Mouse (Mus musculus) CH12F3 (cell line): ENCODE measurements around the gene 2900026A02Rik.

Experiments used
- in situ Hi-C: fragments of 300-500 bp; cut with MboI; formaldehyde crosslinking; loops from 2 replicates; pipeline ENCODE4 v1.14.3; 2020; ENCODE audit warnings: low sequenced_read_pairs

2900026A02Rik gene

GRCm38 (mm10) chr5:113221147-113221865, at the start of gene 2900026A02Rik:
Gene 2900026A02Rik (minus strand): TSS chr5:113221236.
- in situ Hi-C loops, result loop anchor here (10.0 kb wide), 1 partner anchor 47 kb away; no protein-coding TSS in a partner anchor

- in situ Hi-C loops, result no loop called here
Measured at GRCm38 (mm10) chr5:113270043-113270442, 49.0 kb upstream of the 2900026A02Rik start.

- in situ Hi-C loops, result no loop called here
Measured at GRCm38 (mm10) chr5:113268246-113268645, 47.2 kb upstream of the 2900026A02Rik start.

GRCm38 (mm10) chr5:113265637-113266036, 44.6 kb upstream of the 2900026A02Rik start:
- in situ Hi-C loops, result no loop called here

GRCm38 (mm10) chr5:113250806-113251205, 29.8 kb upstream of the 2900026A02Rik start:
- in situ Hi-C loops, result no loop called here

- in situ Hi-C loops, result no loop called here
Measured at GRCm38 (mm10) chr5:113249263-113249930, 28.4 kb upstream of the 2900026A02Rik start.

- in situ Hi-C loops, result no loop called here
Measured at GRCm38 (mm10) chr5:113230196-113230595, 9.2 kb upstream of the 2900026A02Rik start.

- in situ Hi-C loops, result loop anchor here (10.0 kb wide), 1 partner anchor 52 kb away; no protein-coding TSS in a partner anchor
Measured at GRCm38 (mm10) chr5:113226632-113227102, 5.6 kb upstream of the 2900026A02Rik start, which contains the start of gene Tmem211. Gene Tmem211 (plus strand): TSS chr5:113226909.

- in situ Hi-C loops, result loop anchor here (10.0 kb wide), 1 partner anchor 51 kb away; no protein-coding TSS in a partner anchor
Measured at GRCm38 (mm10) chr5:113225686-113226435, 4.8 kb upstream of the 2900026A02Rik start.

GRCm38 (mm10) chr5:113225271-113225670, 4.2 kb upstream of the 2900026A02Rik start:
- in situ Hi-C loops, result loop anchor here (10.0 kb wide), 1 partner anchor 50 kb away; no protein-coding TSS in a partner anchor

- in situ Hi-C loops, result loop anchor here (10.0 kb wide), 1 partner anchor 49 kb away; no protein-coding TSS in a partner anchor
Measured at GRCm38 (mm10) chr5:113223888-113224287, 2.9 kb upstream of the 2900026A02Rik start.

GRCm38 (mm10) chr5:113220383-113221146, 471 bp downstream of the 2900026A02Rik start:
- in situ Hi-C loops, result loop anchor here (10.0 kb wide), 1 partner anchor 46 kb away; no protein-coding TSS in a partner anchor

- in situ Hi-C loops, result loop anchor here (10.0 kb wide), 1 partner anchor 45 kb away; no protein-coding TSS in a partner anchor
Measured at GRCm38 (mm10) chr5:113219876-113220275, 1.2 kb downstream of the 2900026A02Rik start.

GRCm38 (mm10) chr5:113219450-113219849, 1.6 kb downstream of the 2900026A02Rik start:
- in situ Hi-C loops, result no loop called here

GRCm38 (mm10) chr5:113218617-113219235, 2.3 kb downstream of the 2900026A02Rik start:
- in situ Hi-C loops, result no loop called here

- in situ Hi-C loops, result no loop called here
Measured at GRCm38 (mm10) chr5:113217076-113217475, 4.0 kb downstream of the 2900026A02Rik start.

- in situ Hi-C loops, result no loop called here
Measured at GRCm38 (mm10) chr5:113216328-113216960, 4.6 kb downstream of the 2900026A02Rik start.

- in situ Hi-C loops, result no loop called here
Measured at GRCm38 (mm10) chr5:113215610-113216011, 5.4 kb downstream of the 2900026A02Rik start.

GRCm38 (mm10) chr5:113214455-113214854, 6.6 kb downstream of the 2900026A02Rik start:
- in situ Hi-C loops, result no loop called here
